Mouse (Mus musculus) spleen, postnatal 14 days (tissue): Measurements from ENCODE around the gene Olfr170.
"Not testable (repeated sequence)": the region's sequence is repeated elsewhere in the genome, so short reads cannot be mapped to it uniquely, and the experiment has no call there.

Experiments
- DNase-seq, 2 experiments: peaks; one replicate each; pipeline ENCODE4 v3.0.0; 2021 to 2022; ENCODE audit warnings: low spot score in 2 of 2

Olfr170 gene

GRCm38 (mm10) chr16:19611782-19612181 is at the start of gene Olfr170:
Gene Olfr170, minus strand, starts transcription at chr16:19611882.
- DNase-seq: not testable (repeated sequence)

GRCm38 (mm10) chr16:19629816-19630215 is 18.1 kb upstream of the Olfr170 start, which contains the start of gene Olfr171:
Gene Olfr171, minus strand, starts transcription at chr16:19629916.
- DNase-seq: no peak

- DNase-seq: no peak
Observed at GRCm38 (mm10) chr16:19603166-19603565, 8.5 kb downstream of the Olfr170 start.

GRCm38 (mm10) chr16:19571709-19572108 is 40.0 kb downstream of the Olfr170 start, which contains the start of gene Olfr169:
Gene Olfr169, minus strand, starts transcription at chr16:19571809.
- not testable (repeated sequence) for DNase-seq
